Mouse (Mus musculus): ENCODE data around the gene Usp53.

DNA sequence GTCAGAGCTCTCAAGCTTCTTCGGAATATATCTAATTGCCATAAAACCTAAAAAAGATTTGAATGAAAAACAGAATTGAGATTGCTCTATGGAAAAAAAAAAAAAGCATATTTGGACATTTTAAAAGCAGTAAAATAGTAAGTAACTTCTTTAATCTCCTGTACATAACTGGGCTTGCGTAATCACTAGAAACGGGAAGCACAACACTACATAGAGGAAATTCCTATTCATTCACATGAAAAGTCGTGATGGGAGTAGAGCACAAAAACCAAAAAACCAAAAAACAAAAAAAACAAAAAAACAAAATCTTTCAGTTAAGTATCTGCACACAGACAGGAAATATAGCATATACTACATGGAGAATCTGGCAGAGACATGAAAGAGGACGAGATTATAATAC lies 20.0 kb downstream of the Usp53 start:
- no peak for TF ChIP-seq GATA1 (IDR thresholded peaks at IDR 0.05; ENCODE audit: borderline replicate concordance, low read length)
- TF ChIP-seq FLI1 (IDR thresholded peaks at IDR 0.05; ENCODE audit: low read length) = no peak

All from megakaryocyte, embryonic 14.5 days (primary cell).